Mouse (Mus musculus) embryonic facial prominence, embryonic 10.5 days (tissue): ENCODE results near the gene Ptgdr2. TPM values are rescaled to one million over a fixed set of nuclear protein-coding genes. Genes with fewer than 3 reads are reported as not detected.

Experiments used
- DNase-seq: peaks from one replicate; pipeline ENCODE4 v3.0.0-alpha.2; 2017; ENCODE audit warnings: low spot score
- H3K27ac ChIP-seq: fragments of 300-500 bp; sonication (generic); replicated peaks from 2 replicates; pipeline ENCODE4 v1.5.1; 2016; ENCODE audit warnings: mild to moderate bottlenecking
- H3K27me3 ChIP-seq: fragments of 300-500 bp; sonication (generic); replicated peaks from 2 replicates; pipeline ENCODE4 v1.6.1; 2016; ENCODE audit warnings: low read depth, mild to moderate bottlenecking; ENCODE audit not compliant: poor library complexity, severe bottlenecking
- H3K36me3 ChIP-seq: fragments of 300-500 bp; sonication (generic); replicated peaks from 2 replicates; pipeline ENCODE4 v1.6.1; 2016; ENCODE audit warnings: mild to moderate bottlenecking, moderate library complexity
- H3K4me1 ChIP-seq: fragments of 300-500 bp; sonication (generic); 2 replicates; pipeline ENCODE4 v1.6.1; 2016
- H3K4me3 ChIP-seq: fragments of 300-500 bp; sonication (generic); 2 replicates; pipeline ENCODE4 v1.5.1; 2016; ENCODE audit warnings: mild to moderate bottlenecking, moderate library complexity
- H3K9me3 ChIP-seq: fragments of 300-500 bp; sonication (generic); 2 replicates; pipeline ENCODE4 v1.6.1; 2016; ENCODE audit warnings: mild to moderate bottlenecking
- WGBS: fragments of 180-500 bp; shearing (Covaris S2); methylation state at CpG from one replicate; pipeline ENCODE4 v1.1.7; 2016; 5-methylcytosine and 5-hydroxymethylcytosine counted together
- polyA plus RNA-seq: library from polyadenylated mRNA; unstranded; fragments of >200 nt; fragmentation: Nextera tagmentation; extraction: Ambion mirVana; gene quantifications from 2 replicates; pipeline ENCODE4 v1.2.1, GENCODE M21; 2016

The Ptgdr2 gene
- 0.09 TPM in 1 of 2 replicates, not detected in the other for polyA plus RNA-seq

- Histone ChIP-seq H3K27me3 (no peaks in the 10 kb centered on the region), H3K4me3 (no peak within 1 kb of the TSS), H3K36me3 (peaks cover 6% of the 10 kb centered on the region), H3K27ac (no peak within 1 kb of the TSS), H3K4me1 (peaks cover 15% of the 10 kb centered on the region), H3K9me3 (no peaks in the 10 kb centered on the region; the same call in 1 of the 2 replicates)
- 62% methylated on average over 5 of the region's 5 CpGs for WGBS
- DNase-seq = no peak
Observed at GRCm38 (mm10) chr19:10937110-10937563, at the start of gene Ptgdr2. Gene Ptgdr2, plus strand, starts transcription at chr19:10937160.

- DNase-seq = no peak
- H3K27ac ChIP-seq = no peak overlapping the region
- peaks cover 18% of the 10 kb centered on the region for H3K4me1 ChIP-seq
- peaks cover 2% of the 10 kb centered on the region for H3K36me3 ChIP-seq
- no peak overlapping the region for H3K4me3 ChIP-seq
- no peaks in the 10 kb centered on the region for H3K9me3 ChIP-seq
- no peaks in the 10 kb centered on the region for H3K27me3 ChIP-seq
- WGBS = 88% methylated on average over 3 of the region's 3 CpGs
Observed at GRCm38 (mm10) chr19:10892201-10892600, 44.8 kb upstream of the Ptgdr2 start.

- Histone ChIP-seq H3K27ac (peak within 1 kb of the TSS; percentile 94), H3K4me1 (peaks cover 21% of the 10 kb centered on the region), H3K27me3 (no peaks in the 10 kb centered on the region), H3K4me3 (peak within 1 kb of the TSS; percentile 96), H3K36me3 (peaks cover 31% of the 10 kb centered on the region), H3K9me3 (no peaks in the 10 kb centered on the region)
- WGBS = under 1% methylated on average over 43 of the region's 43 CpGs
- DNase-seq = peak; percentile 97
Observed at GRCm38 (mm10) chr19:10895016-10895528, 41.9 kb upstream of the Ptgdr2 start, which contains the start of gene Prpf19. Gene Prpf19, plus strand, starts transcription at chr19:10895231.

GRCm38 (mm10) chr19:10895708-10896107 lies 41.3 kb upstream of the Ptgdr2 start:
- Histone ChIP-seq H3K27ac (peak overlapping the region; percentile 94), H3K27me3 (no peaks in the 10 kb centered on the region), H3K9me3 (no peaks in the 10 kb centered on the region), H3K4me3 (peak overlapping the region; percentile 96), H3K36me3 (peaks cover 38% of the 10 kb centered on the region), H3K4me1 (peaks cover 21% of the 10 kb centered on the region)
- no peak for DNase-seq
- WGBS = 3% methylated on average over 16 of the region's 16 CpGs

- no peaks in the 10 kb centered on the region for H3K27me3 ChIP-seq
- WGBS = 88% methylated on average over 7 of the region's 7 CpGs
- peak overlapping the region; percentile 96; the same call in 1 of the 2 replicates for H3K4me3 ChIP-seq
- H3K4me1 ChIP-seq = peaks cover 21% of the 10 kb centered on the region
- H3K27ac ChIP-seq = no peak overlapping the region
- DNase-seq = no peak
- H3K36me3 ChIP-seq = peaks cover 49% of the 10 kb centered on the region
- H3K9me3 ChIP-seq = no peaks in the 10 kb centered on the region
Observed at GRCm38 (mm10) chr19:10896849-10897248, 40.1 kb upstream of the Ptgdr2 start.

GRCm38 (mm10) chr19:10897491-10897890 lies 39.5 kb upstream of the Ptgdr2 start:
- Histone ChIP-seq H3K27ac (no peak overlapping the region), H3K4me1 (peaks cover 21% of the 10 kb centered on the region), H3K4me3 (peak overlapping the region; percentile 96; the same call in 1 of the 2 replicates), H3K36me3 (peaks cover 55% of the 10 kb centered on the region), H3K9me3 (no peaks in the 10 kb centered on the region), H3K27me3 (no peaks in the 10 kb centered on the region)
- DNase-seq = no peak
- WGBS = 92% methylated on average over 8 of the region's 8 CpGs

- Histone ChIP-seq H3K27ac (no peak overlapping the region), H3K36me3 (peaks cover 84% of the 10 kb centered on the region), H3K27me3 (no peaks in the 10 kb centered on the region), H3K4me1 (peaks cover 17% of the 10 kb centered on the region), H3K4me3 (no peak overlapping the region), H3K9me3 (no peaks in the 10 kb centered on the region)
- WGBS = 89% methylated on average over 6 of the region's 6 CpGs
- no peak for DNase-seq
Observed at GRCm38 (mm10) chr19:10900315-10900714, 36.6 kb upstream of the Ptgdr2 start.

GRCm38 (mm10) chr19:10901046-10901445 lies 35.9 kb upstream of the Ptgdr2 start:
- H3K4me1 ChIP-seq = peaks cover 15% of the 10 kb centered on the region
- H3K27me3 ChIP-seq = no peaks in the 10 kb centered on the region
- WGBS = 94% methylated on average over 5 of the region's 5 CpGs
- no peak overlapping the region for H3K4me3 ChIP-seq
- H3K9me3 ChIP-seq = no peaks in the 10 kb centered on the region
- DNase-seq = no peak
- peaks cover 91% of the 10 kb centered on the region for H3K36me3 ChIP-seq
- H3K27ac ChIP-seq = no peak overlapping the region

- Histone ChIP-seq H3K4me3 (no peak overlapping the region), H3K9me3 (no peaks in the 10 kb centered on the region), H3K4me1 (no peaks in the 10 kb centered on the region; the same call in 1 of the 2 replicates), H3K36me3 (peaks cover 98% of the 10 kb centered on the region), H3K27ac (no peak overlapping the region), H3K27me3 (no peaks in the 10 kb centered on the region)
- WGBS = 93% methylated on average over 5 of the region's 5 CpGs
- DNase-seq = no peak
Observed at GRCm38 (mm10) chr19:10904512-10904911, 32.4 kb upstream of the Ptgdr2 start.

- H3K27ac ChIP-seq = no peak overlapping the region
- DNase-seq = peak; percentile 29
- H3K36me3 ChIP-seq = peaks cover 93% of the 10 kb centered on the region
- no peaks in the 10 kb centered on the region for H3K27me3 ChIP-seq
- H3K9me3 ChIP-seq = no peaks in the 10 kb centered on the region
- WGBS = 73% methylated on average over 7 of the region's 7 CpGs
- no peaks in the 10 kb centered on the region; the same call in 1 of the 2 replicates for H3K4me1 ChIP-seq
- H3K4me3 ChIP-seq = no peak overlapping the region
Observed at GRCm38 (mm10) chr19:10904927-10905727, 31.8 kb upstream of the Ptgdr2 start.

GRCm38 (mm10) chr19:10905728-10906000 lies 31.3 kb upstream of the Ptgdr2 start:
- H3K27ac ChIP-seq = no peak overlapping the region
- H3K4me1 ChIP-seq = no peaks in the 10 kb centered on the region; the same call in 1 of the 2 replicates
- no peak for DNase-seq
- WGBS = 92% methylated on average over 5 of the region's 5 CpGs
- no peak overlapping the region for H3K4me3 ChIP-seq
- no peaks in the 10 kb centered on the region for H3K27me3 ChIP-seq
- H3K36me3 ChIP-seq = peaks cover 87% of the 10 kb centered on the region
- no peaks in the 10 kb centered on the region for H3K9me3 ChIP-seq

- Histone ChIP-seq H3K27ac (no peak overlapping the region), H3K4me3 (no peak overlapping the region), H3K9me3 (no peaks in the 10 kb centered on the region), H3K4me1 (no peaks in the 10 kb centered on the region; the same call in 1 of the 2 replicates), H3K27me3 (no peaks in the 10 kb centered on the region), H3K36me3 (peaks cover 65% of the 10 kb centered on the region)
- 60% methylated on average over 3 of the region's 3 CpGs for WGBS
- peak; percentile 44 for DNase-seq
Observed at GRCm38 (mm10) chr19:10907891-10908290, 29.1 kb upstream of the Ptgdr2 start.
